Mouse (Mus musculus) forelimb bud, embryonic 11.5 days (tissue): Measurements from ENCODE around the gene Pde8a.

Experiments used
- DNase-seq: peaks from one replicate; pipeline ENCODE4 v3.0.0-alpha.2; 2012; ENCODE audit warnings: low read depth, low spot score

Gene Pde8a

GRCm38 (mm10) chr7:81272908-81273307 is 59.5 kb downstream of the Pde8a start:
- DNase-seq, result no peak

DNA sequence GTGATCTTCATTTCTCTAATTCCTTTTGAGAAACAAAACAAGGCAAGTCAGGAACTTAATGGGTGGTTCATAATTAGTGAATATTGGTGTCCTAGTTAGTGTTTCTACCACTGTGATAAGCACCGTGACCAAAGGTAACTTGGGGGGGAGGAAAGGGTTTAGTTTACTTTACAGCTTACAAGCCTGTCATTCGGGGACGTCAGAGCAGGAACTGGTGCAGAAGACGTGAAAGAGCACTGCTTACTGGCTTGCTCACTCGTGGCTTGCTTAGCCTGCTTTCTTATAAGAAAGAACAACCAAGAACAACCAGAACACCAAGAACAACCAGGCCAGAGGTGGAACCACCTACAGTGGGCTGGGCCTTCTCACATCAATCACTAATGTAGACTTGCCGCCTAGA is 65.6 kb downstream of the Pde8a start:
- no peak for DNase-seq

DNA sequence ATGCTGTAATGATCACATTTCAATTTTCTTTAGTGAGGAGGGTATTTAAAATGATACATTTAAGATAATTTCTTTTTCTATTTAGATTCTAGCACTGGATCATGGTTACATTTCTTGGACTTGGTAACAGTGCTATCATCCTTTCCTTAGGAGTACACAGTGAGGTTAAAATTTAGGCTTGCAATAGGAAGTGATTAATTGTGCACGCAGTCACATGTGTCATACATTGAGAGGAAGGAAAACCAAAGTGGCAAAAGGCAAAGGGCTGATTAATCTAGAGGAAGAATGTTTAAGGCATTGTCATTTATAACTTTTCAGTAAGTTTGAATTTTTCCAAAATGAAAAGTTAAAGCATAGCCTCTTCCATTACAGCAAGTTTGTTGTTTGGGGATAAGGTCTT is 67.8 kb downstream of the Pde8a start:
- DNase-seq, result no peak

- no peak for DNase-seq
Observed at GRCm38 (mm10) chr7:81286456-81286855, 73.1 kb downstream of the Pde8a start.

DNA sequence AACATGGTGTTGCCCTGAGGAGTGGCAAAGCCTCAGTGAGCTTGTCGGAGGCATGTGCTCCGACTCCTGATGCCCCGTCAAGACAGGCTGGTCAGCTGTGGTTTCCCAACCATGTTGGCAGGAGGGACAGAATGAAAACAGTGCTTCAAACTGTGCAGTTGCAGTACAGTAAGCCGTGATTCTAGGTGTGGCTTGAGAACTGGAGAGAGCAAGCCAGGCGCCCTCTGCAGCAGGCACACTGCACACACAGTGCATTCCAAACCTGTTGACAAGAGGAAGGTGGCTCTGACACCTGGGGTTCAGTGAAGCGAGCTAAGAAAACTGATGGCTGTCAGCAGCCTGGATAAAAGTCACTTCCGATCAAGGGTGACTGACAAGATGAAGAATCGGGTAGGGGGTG is 73.5 kb downstream of the Pde8a start:
- DNase-seq, result peak; percentile 44

GRCm38 (mm10) chr7:81295169-81295568 is 81.8 kb downstream of the Pde8a start:
- DNase-seq, result no peak

DNA sequence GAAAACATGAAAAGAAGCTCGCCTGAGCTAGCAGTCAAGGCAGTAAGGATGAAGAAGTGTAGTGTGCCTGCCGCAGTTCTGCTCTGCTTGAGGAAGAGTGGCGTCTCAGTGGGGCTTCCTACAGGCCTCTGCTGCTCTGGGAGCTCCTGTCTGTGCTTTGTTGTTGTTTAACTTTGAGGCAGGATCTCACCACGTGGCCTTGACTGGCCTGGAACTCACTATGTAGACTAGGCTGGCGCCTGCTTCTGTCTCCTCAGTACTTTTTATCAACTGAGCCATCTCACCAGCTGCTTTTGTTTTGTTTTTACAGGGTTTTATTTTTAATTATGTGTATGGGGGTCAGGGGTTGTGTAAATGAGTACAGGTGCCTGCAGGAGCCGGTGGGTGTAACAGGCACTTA is 84.8 kb downstream of the Pde8a start:
- no peak for DNase-seq

DNA sequence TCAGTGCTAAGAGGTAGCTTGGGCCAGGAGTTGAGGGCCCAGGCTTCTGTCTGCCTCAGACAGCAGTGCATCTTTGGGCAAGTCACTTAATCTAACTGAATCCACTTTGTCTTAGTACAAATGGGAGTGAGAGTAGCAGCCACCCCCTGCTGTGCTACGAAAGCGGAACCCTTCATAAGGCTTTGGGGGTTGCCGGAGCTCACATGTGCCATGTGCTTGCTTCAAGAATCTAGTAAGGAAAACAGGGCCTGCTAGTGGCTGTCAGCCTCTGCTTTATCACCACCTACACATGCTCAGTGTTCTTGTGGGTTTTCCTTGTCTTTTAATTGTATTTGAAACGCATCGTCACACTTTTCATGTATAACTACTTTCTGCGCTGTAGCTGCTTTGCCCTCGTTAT is 87.9 kb downstream of the Pde8a start:
- DNase-seq, result no peak

- no peak for DNase-seq
Observed at GRCm38 (mm10) chr7:81303682-81304081, 90.3 kb downstream of the Pde8a start.

DNA sequence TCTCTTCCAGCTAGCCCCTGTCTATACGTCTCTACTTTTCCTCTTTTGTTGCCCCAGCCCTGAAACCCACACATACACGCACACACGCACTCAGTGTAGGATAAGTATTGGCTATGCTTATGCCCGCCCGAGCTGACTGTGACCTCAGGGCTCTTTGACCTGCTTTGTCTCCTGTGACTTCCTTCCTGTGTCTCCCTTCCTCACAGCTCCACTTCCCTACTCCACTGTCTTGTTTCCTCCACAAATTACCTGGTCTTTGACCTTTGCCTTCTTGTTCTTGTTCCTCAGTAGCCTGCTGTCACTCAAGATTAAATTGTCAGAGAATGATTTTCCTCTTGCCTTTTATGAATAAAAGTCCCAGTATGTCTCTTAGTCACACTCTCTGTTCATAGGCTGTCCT is 90.7 kb downstream of the Pde8a start:
- DNase-seq, result no peak

DNA sequence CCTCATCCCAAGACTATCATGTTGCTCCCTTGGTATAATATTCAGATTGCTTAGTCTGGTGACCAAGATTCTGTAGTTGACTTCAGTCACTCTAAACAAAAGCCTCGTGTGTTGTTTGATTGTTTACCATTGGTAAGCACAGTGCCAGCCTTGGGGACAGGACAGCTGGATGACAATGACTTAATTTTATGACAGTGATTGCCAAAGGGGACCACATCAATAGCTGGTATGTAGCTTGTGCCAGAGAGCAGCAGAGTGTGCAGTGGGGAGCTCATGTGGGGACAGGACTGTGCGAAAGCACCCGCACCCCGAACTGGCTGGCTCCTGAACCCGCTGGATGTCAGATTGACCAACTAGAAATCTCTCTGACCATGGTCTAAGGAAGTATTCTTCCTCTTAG is 91.3 kb downstream of the Pde8a start:
- DNase-seq, result no peak

DNA sequence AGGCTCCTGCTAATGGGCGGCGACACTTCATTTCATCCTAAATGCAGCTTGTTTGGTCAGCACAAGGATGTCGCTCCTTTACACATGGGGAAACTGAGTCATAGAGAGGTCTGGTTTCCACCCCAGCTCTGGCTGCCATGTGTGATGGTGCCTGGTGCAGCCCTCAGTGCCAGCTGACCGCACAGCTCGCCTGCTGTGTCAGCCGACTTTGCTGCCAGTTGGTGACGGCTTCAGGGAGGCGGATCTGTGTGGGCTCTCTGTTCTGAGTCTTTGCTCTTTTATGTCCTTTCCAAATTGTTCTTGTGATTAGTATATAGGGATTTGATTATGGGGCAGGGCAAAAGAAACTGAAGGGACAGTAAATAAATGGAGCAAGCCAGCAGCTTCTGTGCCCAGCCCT is 94.3 kb downstream of the Pde8a start:
- no peak for DNase-seq

DNA sequence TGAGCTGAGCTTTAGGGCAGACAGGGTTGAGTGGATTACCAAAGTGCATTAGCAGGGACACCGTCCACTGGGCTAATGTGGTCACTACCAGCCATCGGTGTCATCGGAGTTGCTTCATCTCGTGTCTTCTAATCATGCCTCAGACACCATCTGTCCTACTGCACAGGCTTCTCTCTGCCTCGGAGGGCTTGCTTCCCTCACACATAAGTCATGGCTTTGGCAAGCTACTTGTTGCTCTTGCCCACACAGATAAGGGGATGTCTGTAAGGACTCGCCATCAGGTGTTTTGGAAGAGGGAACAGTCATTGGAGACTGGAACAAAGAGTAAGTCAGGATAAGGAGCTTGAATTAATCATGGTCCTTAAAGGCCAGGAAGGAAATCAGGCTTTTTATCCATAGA is 95.9 kb downstream of the Pde8a start:
- no peak for DNase-seq

DNA sequence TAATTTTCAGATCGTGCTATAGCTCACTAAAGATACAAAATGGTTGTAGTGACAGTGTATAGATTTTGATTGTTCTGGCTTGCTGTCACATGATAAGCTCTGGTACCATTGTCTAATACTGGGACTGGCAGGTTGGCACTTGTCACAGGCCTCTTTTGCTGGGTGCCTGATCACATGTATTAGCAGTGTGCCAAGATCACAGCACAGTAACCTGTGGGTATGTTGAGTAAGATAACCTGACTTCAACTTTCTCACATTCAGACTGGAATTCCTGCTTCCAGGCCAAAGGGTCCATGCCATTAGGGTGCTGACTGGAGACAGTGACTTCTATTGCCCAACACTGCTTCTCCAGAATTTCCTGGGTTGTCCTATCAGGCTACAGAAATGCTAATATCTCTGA is 97.7 kb downstream of the Pde8a start:
- DNase-seq, result no peak

DNA sequence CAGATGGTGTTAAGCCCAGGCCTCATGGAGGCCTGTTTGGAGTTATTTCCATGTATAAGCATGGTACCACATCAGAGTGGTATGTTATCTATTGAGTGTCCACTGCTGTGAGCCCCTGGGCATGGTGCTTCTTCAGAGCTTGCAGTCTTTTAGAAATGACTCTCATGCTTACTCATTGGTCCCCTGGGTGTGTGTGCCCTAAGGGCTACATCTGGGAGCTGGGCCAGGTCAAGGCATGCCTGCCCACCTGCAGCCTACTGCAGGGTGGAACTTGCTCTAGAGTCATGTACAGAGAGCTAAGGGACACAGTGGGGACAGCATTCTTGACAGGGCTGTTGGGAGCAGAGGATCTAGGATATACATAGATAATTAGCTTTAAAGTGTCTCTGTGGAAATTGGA is 98.2 kb downstream of the Pde8a start:
- DNase-seq, result no peak

DNA sequence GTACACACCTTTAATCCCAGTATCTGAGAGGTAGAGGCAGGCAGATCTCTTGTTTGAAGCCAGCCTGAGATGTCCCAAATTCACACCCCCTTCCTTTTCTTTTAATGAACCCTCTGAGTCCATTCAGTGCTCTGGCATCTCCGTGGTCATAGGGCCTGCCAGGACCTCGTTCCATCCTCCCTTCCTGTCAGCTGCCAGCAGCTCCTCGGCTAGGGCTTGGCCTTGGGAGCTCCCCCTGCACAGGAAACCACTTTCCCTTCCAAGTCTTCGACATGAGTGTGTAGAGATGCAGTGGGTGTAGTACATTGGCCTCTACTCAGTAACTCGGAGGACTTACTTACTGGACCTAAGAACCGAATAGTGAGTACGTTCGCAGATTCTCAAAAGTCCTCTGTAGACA is 102.2 kb downstream of the Pde8a start:
- DNase-seq, result no peak

GRCm38 (mm10) chr7:81319749-81320148 is 106.4 kb downstream of the Pde8a start:
- DNase-seq, result no peak

DNA sequence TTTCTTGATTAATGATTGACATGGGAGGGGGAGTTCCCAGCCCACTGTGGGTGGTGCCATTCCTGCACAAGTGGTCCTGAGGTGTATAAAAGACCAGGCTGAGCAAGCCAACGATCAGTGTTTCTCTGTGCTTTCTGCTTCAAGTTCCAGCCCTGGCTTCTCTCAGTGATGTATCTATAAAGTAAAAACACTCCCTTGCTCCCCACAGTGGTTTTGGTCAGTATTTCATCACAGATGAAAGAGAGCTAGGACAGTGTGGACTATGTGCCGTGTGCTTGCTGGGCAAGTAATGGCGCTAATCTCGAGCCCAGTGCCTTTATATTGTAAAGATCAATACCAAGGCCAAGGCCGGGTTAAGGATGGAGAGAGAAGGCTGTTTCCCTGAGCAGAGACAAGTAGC is 108.4 kb downstream of the Pde8a start:
- DNase-seq, result no peak

DNA sequence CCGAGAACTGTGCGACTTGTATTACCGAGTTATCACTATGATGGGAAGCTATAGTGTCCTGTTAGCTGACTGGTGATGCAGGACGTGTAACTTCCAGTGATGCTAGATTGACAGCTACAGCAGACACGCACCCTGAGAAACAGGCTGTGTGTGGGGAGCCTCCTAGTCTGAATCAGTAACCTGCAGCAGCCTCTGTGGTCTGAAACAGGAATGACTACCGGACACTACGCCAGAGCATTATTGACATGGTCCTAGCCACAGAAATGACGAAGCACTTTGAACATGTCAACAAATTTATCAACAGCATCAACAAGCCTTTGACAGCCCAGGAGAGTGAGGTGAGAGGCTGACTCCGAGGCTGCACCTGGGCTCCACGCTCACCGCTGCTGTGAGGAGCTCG is 112.6 kb downstream of the Pde8a start:
- DNase-seq, result no peak

DNA sequence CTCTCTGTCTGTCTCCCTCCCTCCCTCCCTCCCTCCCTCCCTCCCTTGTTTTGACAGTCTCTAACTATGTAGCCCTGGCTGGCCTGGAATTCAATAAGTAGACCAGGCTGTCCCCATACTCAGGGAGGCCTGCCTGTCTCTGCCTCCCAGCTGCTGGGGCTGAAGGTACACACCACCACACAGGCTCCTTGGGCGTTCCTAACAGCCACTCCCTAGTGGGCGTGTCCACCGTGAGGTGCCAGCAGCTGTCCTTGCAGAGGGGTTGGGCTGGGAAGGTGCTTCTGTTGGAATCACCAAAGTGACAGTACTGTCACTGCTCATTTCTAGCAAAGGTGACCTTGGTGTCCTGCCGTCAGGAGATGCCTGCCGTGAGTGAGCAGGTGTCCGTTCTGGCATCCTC is 113.5 kb downstream of the Pde8a start:
- no peak for DNase-seq

DNA sequence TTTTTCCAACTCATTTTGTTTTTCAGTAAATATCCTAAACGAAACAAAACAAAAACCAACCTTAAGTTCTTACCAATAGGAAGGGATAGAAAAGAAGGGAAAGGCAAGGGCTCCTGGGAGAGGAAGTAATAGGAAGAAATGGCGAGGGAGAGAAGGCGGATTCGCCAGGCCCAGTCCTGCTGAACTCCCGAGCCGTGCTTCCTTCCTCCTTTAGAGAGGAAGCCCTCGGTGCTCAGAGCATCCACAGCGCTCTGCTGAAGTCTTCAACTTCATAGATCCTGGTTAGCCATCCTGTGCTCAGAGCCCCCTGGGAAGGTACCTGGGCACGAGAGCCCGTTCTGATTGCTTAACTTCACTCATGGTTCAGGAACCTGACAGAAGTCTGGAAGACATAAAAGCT is 114.3 kb downstream of the Pde8a start:
- DNase-seq, result no peak

DNA sequence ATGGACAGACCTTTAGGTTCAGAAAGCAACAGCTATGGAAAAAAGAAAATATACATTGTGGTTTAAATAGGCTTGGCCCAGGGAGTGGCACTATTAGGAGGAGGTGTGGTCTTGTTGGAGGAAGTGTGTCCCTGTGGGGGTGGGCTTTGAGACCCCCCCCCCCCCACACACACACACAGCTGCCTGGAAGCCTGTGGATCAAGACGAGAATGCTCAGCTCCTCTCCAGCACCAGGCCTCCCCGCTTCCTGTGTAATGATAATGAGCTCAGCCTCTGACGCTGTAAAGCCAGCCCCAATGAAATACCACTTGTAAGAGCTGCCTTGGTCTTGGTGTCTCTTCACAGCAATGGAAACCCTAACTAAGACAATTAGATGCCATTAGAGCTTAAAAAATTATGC is 117.4 kb downstream of the Pde8a start:
- no peak for DNase-seq

GRCm38 (mm10) chr7:81331851-81332250 is 118.5 kb downstream of the Pde8a start:
- no peak for DNase-seq

GRCm38 (mm10) chr7:81335705-81336431 is 122.5 kb downstream of the Pde8a start:
- DNase-seq, result no peak
